Mouse (Mus musculus) lung, postnatal 0 days (tissue): ENCODE measurements around the gene Muc3. TPM values are rescaled to one million over a fixed set of nuclear protein-coding genes. Genes with fewer than 3 reads are reported as not detected.

Experiments used
- ATAC-seq: fragments of 200-750 bp; cut with Nextera tagmentation; 2 replicates; pipeline ENCODE4 v1.8.0; 2017; ENCODE audit warnings: moderate library complexity
- DNase-seq: peaks from one replicate; pipeline ENCODE4 v3.0.0-alpha.2; 2016; ENCODE audit warnings: low spot score
- H3K27ac ChIP-seq: fragments of 300-500 bp; sonication (generic); 2 replicates; pipeline ENCODE4 v1.5.1; 2014; ENCODE audit warnings: antibody characterized with exemption, mild to moderate bottlenecking, low read length, mixed read lengths
- H3K27me3 ChIP-seq: fragments of 300-500 bp; sonication (generic); replicated peaks from 2 replicates; pipeline ENCODE4 v1.6.1; 2014; ENCODE audit warnings: low read length, mixed read lengths; ENCODE audit not compliant: insufficient read depth
- H3K36me3 ChIP-seq: fragments of 300-500 bp; sonication (generic); 2 replicates; pipeline ENCODE4 v1.6.1; 2014; ENCODE audit warnings: low read length, mixed read lengths; ENCODE audit not compliant: insufficient read depth
- H3K4me1 ChIP-seq: fragments of 300-500 bp; sonication (generic); 2 replicates; pipeline ENCODE4 v1.6.1; 2014; ENCODE audit warnings: antibody characterized with exemption, low read depth, low read length, mixed read lengths; ENCODE audit not compliant: insufficient read depth
- H3K4me2 ChIP-seq: fragments of 300-500 bp; sonication (generic); replicated peaks from 2 replicates; pipeline ENCODE4 v1.6.1; 2014; ENCODE audit warnings: low read depth, mild to moderate bottlenecking, low read length, moderate library complexity, mixed read lengths
- H3K4me3 ChIP-seq: fragments of 300-500 bp; sonication (generic); 2 replicates; pipeline ENCODE4 v1.5.1; 2014; ENCODE audit warnings: low read depth, low read length
- H3K9ac ChIP-seq: fragments of 300-500 bp; sonication (generic); replicated peaks from 2 replicates; pipeline ENCODE4 v1.6.1; 2014; ENCODE audit warnings: low read depth, mild to moderate bottlenecking
- H3K9me3 ChIP-seq: fragments of 300-500 bp; sonication (generic); 2 replicates; pipeline ENCODE4 v1.6.1; 2016; ENCODE audit warnings: low read length, mixed read lengths
- CTCF ChIP-seq: IDR thresholded peaks from 2 replicates; pipeline ENCODE4 v1.5.1; 2016; ENCODE audit warnings: antibody characterized with exemption, mild to moderate bottlenecking
- EP300 ChIP-seq: IDR thresholded peaks from 2 replicates; pipeline ENCODE4 v1.6.1; 2016; ENCODE audit warnings: antibody characterized with exemption, mild to moderate bottlenecking, control low read depth
- WGBS: fragments of 180-500 bp; shearing (Covaris S2); extraction: QIAGEN DNeasy Blood & Tissue Kit; methylation state at CpG from one replicate; pipeline ENCODE4 v1.1.7; 2014; 5-methylcytosine and 5-hydroxymethylcytosine counted together
- polyA plus RNA-seq: library from polyadenylated mRNA; unstranded; fragments of >200 nt; fragmentation: Nextera tagmentation; extraction: Ambion mirVana; gene quantifications from 2 replicates; pipeline ENCODE4 v1.2.1, GENCODE M21; 2015

Muc3 gene
- polyA plus RNA-seq, 1 experiment from 2014 or later = not detected

- ATAC-seq (no peak), DNase-seq (peak; percentile 14)
- H3K27ac ChIP-seq = no peak overlapping the region
- no peak overlapping the region for H3K4me2 ChIP-seq
- H3K9ac ChIP-seq = no peak overlapping the region
- no peak overlapping the region for H3K4me3 ChIP-seq
- no peaks in the 10 kb centered on the region for H3K27me3 ChIP-seq
- TF ChIP-seq EP300 (no peak), CTCF (peak; percentile 62)
- H3K9me3 ChIP-seq = no peaks in the 10 kb centered on the region
- no peaks in the 10 kb centered on the region for H3K36me3 ChIP-seq
- H3K4me1 ChIP-seq = no peaks in the 10 kb centered on the region
- WGBS = 27% methylated on average over 11 of the region's 11 CpGs
These were observed 10.3 kb upstream of the Muc3 start for GRCm38 (mm10) chr5:137159461-137159860.

- Histone ChIP-seq H3K36me3 (no peaks in the 10 kb centered on the region), H3K9ac (no peak overlapping the region), H3K27me3 (no peaks in the 10 kb centered on the region), H3K4me2 (no peak overlapping the region), H3K4me1 (no peaks in the 10 kb centered on the region), H3K9me3 (peaks cover 3% of the 10 kb centered on the region), H3K4me3 (no peak overlapping the region), H3K27ac (no peak overlapping the region)
- no peak for DNase-seq
- WGBS = 84% methylated on average over 5 of the region's 5 CpGs
- ATAC-seq = no peak
- TF ChIP-seq EP300 (no peak), CTCF (no peak)
These were observed 4.2 kb upstream of the Muc3 start for GRCm38 (mm10) chr5:137153289-137153688.

- Histone ChIP-seq H3K27me3 (no peaks in the 10 kb centered on the region), H3K4me2 (no peak overlapping the region), H3K4me1 (no peaks in the 10 kb centered on the region), H3K9ac (no peak overlapping the region), H3K4me3 (no peak overlapping the region), H3K27ac (no peak overlapping the region), H3K9me3 (peaks cover 3% of the 10 kb centered on the region), H3K36me3 (no peaks in the 10 kb centered on the region)
- ATAC-seq (no peak; the same call in 1 of the 2 replicates), DNase-seq (peak; percentile 23)
- 72% methylated on average over 2 of the region's 2 CpGs for WGBS
- no peak for TF ChIP-seq CTCF
- TF ChIP-seq EP300 = no peak
These were observed 3.5 kb upstream of the Muc3 start for GRCm38 (mm10) chr5:137152623-137153022.

GRCm38 (mm10) chr5:137140836-137141235 lies 8.3 kb downstream of the Muc3 start:
- H3K36me3 ChIP-seq = no peaks in the 10 kb centered on the region
- no peak overlapping the region for H3K4me2 ChIP-seq
- H3K9ac ChIP-seq = no peak overlapping the region
- no peaks in the 10 kb centered on the region for H3K9me3 ChIP-seq
- 11% methylated on average over 3 of the region's 3 CpGs for WGBS
- DNase-seq (no peak), ATAC-seq (no peak)
- no peak for TF ChIP-seq CTCF
- no peak for TF ChIP-seq EP300
- no peaks in the 10 kb centered on the region for H3K27me3 ChIP-seq
- no peak overlapping the region for H3K4me3 ChIP-seq
- H3K27ac ChIP-seq = no peak overlapping the region
- no peaks in the 10 kb centered on the region for H3K4me1 ChIP-seq

GRCm38 (mm10) chr5:137138977-137139376 lies 10.1 kb downstream of the Muc3 start:
- Histone ChIP-seq H3K9me3 (no peaks in the 10 kb centered on the region), H3K36me3 (no peaks in the 10 kb centered on the region), H3K27ac (no peak overlapping the region), H3K9ac (no peak overlapping the region), H3K4me1 (no peaks in the 10 kb centered on the region), H3K4me2 (no peak overlapping the region), H3K4me3 (no peak overlapping the region), H3K27me3 (no peaks in the 10 kb centered on the region)
- WGBS = 80% methylated on average over 10 of the region's 10 CpGs
- TF ChIP-seq EP300 = no peak
- TF ChIP-seq CTCF = no peak
- ATAC-seq (no peak), DNase-seq (no peak)

- Histone ChIP-seq H3K4me3 (no peak overlapping the region), H3K4me1 (no peaks in the 10 kb centered on the region), H3K36me3 (no peaks in the 10 kb centered on the region), H3K27ac (no peak overlapping the region), H3K27me3 (no peaks in the 10 kb centered on the region), H3K9me3 (no peaks in the 10 kb centered on the region), H3K9ac (no peak overlapping the region), H3K4me2 (no peak overlapping the region)
- DNase-seq (peak; percentile 26), ATAC-seq (no peak)
- TF ChIP-seq CTCF (no peak), EP300 (no peak)
- WGBS = 28% methylated on average over 11 of the region's 11 CpGs
These were observed 14.2 kb downstream of the Muc3 start for GRCm38 (mm10) chr5:137134959-137135358.

- peak; percentile 86 for DNase-seq
- no peak overlapping the region for H3K4me2 ChIP-seq
These were observed 17.6 kb downstream of the Muc3 start for GRCm38 (mm10) chr5:137131490-137131889.

More at GRCm38 (mm10) chr5:137131490-137131889, 17.6 kb downstream of the Muc3 start:
- Histone ChIP-seq H3K4me3 (no peak overlapping the region), H3K36me3 (no peaks in the 10 kb centered on the region), H3K27ac (no peak overlapping the region), H3K9me3 (no peaks in the 10 kb centered on the region), H3K27me3 (no peaks in the 10 kb centered on the region), H3K4me1 (no peaks in the 10 kb centered on the region), H3K9ac (no peak overlapping the region)
- TF ChIP-seq EP300 = no peak
- TF ChIP-seq CTCF = peak; percentile 95
- ATAC-seq = peak; percentile 43
- WGBS = 2% methylated on average over 3 of the region's 3 CpGs
